Mouse (Mus musculus): ENCODE data around the gene Cspg5. TPM values are rescaled to one million over a fixed set of nuclear protein-coding genes. Genes with fewer than 3 reads are reported as not detected.

The Cspg5 gene
- polyA plus RNA-seq, 1 experiment, result 0.24 TPM

DNA sequence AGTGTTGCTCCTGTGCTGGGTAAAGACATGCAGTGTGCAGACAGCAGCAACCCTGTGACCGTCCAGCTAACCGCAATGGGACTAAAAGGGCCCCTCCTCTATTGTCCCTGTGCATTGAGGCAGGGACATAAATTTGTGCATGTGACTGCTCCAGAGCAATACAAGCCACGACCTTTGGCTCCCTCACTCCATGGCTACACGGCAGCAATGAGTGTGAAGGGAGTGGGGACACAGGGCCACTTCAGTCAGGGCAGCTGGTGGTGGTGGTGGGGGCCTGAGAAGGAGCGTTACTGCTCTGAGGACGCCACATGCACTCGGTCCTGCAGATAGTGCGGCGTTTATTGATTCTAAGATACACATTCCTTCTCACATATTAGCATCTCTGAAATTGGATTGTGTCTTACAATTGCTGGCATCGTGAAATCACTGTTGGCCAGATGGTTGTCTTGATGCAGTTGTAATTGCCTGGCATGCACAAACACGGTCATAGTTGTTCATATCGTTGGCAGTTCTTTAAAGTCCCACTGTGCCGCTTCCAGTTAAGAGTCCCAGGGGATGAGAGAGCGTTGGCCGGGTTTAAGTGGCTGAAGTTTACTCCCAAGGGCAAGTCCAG is 11.9 kb downstream of the Cspg5 start:
- Histone ChIP-seq H3K4me3 (no peak overlapping the region), H3K4me2 (ENCODE audit: low read depth) (no peak overlapping the region), H3K36me3 (ENCODE audit: control insufficient read depth, insufficient read depth) (no peaks in the 10 kb centered on the region), H3K79me2 (ENCODE audit: control insufficient read depth, insufficient read depth) (no peaks in the 10 kb centered on the region), H3ac (ENCODE audit: control insufficient read depth, insufficient read length) (no peak overlapping the region), H3K27me3 (ENCODE audit: control insufficient read depth, insufficient read depth, insufficient read length) (peaks cover 35% of the 10 kb centered on the region)
- TF ChIP-seq REST (IDR thresholded peaks at IDR 0.05; ENCODE audit: insufficient read depth, insufficient read length) (no peak), E2F4 (IDR thresholded peaks at IDR 0.05; ENCODE audit: insufficient read depth) (no peak), POLR2AphosphoS2 (IDR thresholded peaks at IDR 0.05; ENCODE audit: insufficient read length, low read depth) (no peak), TCF12 (IDR thresholded peaks at IDR 0.05; ENCODE audit: insufficient read depth, poor library complexity, severe bottlenecking) (no peak), MYOD1 (IDR thresholded peaks at IDR 0.05; ENCODE audit: control insufficient read depth in 1 of 3, insufficient read length in 2 of 3, low read depth in 2 of 3) (no peak), USF1 (IDR thresholded peaks at IDR 0.05; ENCODE audit: low read depth) (no peak), SRF (IDR thresholded peaks at IDR 0.05; ENCODE audit: control insufficient read depth, insufficient read length, low read depth) (no peak), POLR2A (IDR thresholded peaks at IDR 0.05; ENCODE audit: insufficient read length, low read depth) (no peak), MAX (IDR thresholded peaks at IDR 0.05; ENCODE audit: low read depth) (no peak), MYOG (IDR thresholded peaks at IDR 0.05; ENCODE audit: control insufficient read depth in 1 of 3, insufficient read depth in 1 of 3, insufficient read length in 2 of 3, low read depth in 2 of 3) (no peak), CEBPB (IDR thresholded peaks at IDR 0.05; ENCODE audit: insufficient read depth, poor library complexity, severe bottlenecking) (no peak), TCF3 (IDR thresholded peaks at IDR 0.05; ENCODE audit: insufficient read length, low read depth) (no peak)

DNA sequence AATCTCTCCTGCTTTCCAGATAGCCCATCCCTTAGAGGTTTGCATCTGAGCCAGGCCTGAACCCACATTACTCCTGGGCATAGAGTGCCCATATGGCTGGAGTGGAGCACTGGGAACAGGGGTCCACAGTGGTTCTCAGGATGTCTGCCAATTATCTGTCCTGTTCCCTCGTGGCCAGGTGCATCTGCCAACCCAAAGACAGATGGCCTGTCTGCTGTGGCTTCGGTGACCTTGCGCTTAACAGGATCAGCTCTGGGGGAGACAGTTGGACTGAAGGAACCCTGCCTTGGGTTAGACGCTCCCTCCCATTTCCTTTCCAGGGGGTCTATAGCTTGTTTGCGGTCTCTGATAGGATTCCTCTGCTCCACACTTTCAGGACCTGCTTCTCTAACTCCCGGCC is 15.1 kb downstream of the Cspg5 start:
- Histone ChIP-seq H3K36me3 (ENCODE audit: control insufficient read depth, insufficient read depth) (no peaks in the 10 kb centered on the region), H3K4me2 (ENCODE audit: low read depth) (no peak overlapping the region), H3K79me2 (ENCODE audit: control insufficient read depth, insufficient read depth) (no peaks in the 10 kb centered on the region), H3K4me3 (no peak overlapping the region), H3ac (ENCODE audit: control insufficient read depth, insufficient read length) (no peak overlapping the region), H3K27me3 (ENCODE audit: control insufficient read depth, insufficient read depth, insufficient read length) (peaks cover 63% of the 10 kb centered on the region)
- no peak for TF ChIP-seq USF1 (IDR thresholded peaks at IDR 0.05; ENCODE audit: low read depth)
- TF ChIP-seq TCF3 (IDR thresholded peaks at IDR 0.05; ENCODE audit: insufficient read length, low read depth), result no peak
- TF ChIP-seq MYOD1 (IDR thresholded peaks at IDR 0.05; ENCODE audit: control insufficient read depth in 1 of 3, insufficient read length in 2 of 3, low read depth in 2 of 3), result no peak
- TF ChIP-seq MAX (IDR thresholded peaks at IDR 0.05; ENCODE audit: low read depth), result no peak
- TF ChIP-seq POLR2AphosphoS2 (IDR thresholded peaks at IDR 0.05; ENCODE audit: insufficient read length, low read depth), result no peak
- TF ChIP-seq REST (IDR thresholded peaks at IDR 0.05; ENCODE audit: insufficient read depth, insufficient read length), result no peak
- TF ChIP-seq TCF12 (IDR thresholded peaks at IDR 0.05; ENCODE audit: insufficient read depth, poor library complexity, severe bottlenecking), result no peak
- TF ChIP-seq POLR2A (IDR thresholded peaks at IDR 0.05; ENCODE audit: insufficient read length, low read depth), result no peak
- no peak for TF ChIP-seq SRF (IDR thresholded peaks at IDR 0.05; ENCODE audit: control insufficient read depth, insufficient read length, low read depth)
- TF ChIP-seq CEBPB (IDR thresholded peaks at IDR 0.05; ENCODE audit: insufficient read depth, poor library complexity, severe bottlenecking), result no peak
- no peak for TF ChIP-seq E2F4 (IDR thresholded peaks at IDR 0.05; ENCODE audit: insufficient read depth)
- TF ChIP-seq MYOG (IDR thresholded peaks at IDR 0.05; ENCODE audit: control insufficient read depth in 1 of 3, insufficient read depth in 1 of 3, insufficient read length in 2 of 3, low read depth in 2 of 3), result no peak

DNA sequence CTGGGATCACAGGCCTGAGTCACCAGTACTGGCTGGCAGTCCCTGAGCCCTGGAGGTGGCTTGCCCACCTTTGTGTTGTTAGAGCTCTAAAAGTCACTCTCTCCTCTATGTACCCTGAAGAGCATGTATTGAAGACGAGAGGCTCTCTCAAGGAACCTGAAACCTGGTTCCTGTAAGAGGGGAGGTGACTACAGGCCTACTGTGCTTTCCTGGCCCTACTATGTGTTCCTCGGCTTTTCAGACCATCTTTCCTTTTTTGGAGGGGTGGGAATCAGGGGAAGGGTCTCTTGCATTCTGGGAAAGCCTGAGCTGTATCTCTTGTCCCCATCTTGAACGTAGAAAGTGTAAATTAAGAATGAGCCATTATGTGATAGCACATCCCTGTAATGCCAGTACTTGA is 15.5 kb downstream of the Cspg5 start:
- no peak overlapping the region for H3ac ChIP-seq (ENCODE audit: control insufficient read depth, insufficient read length)
- no peak for TF ChIP-seq CEBPB (IDR thresholded peaks at IDR 0.05; ENCODE audit: insufficient read depth, poor library complexity, severe bottlenecking)
- TF ChIP-seq E2F4 (IDR thresholded peaks at IDR 0.05; ENCODE audit: insufficient read depth), result no peak
- TF ChIP-seq POLR2AphosphoS2 (IDR thresholded peaks at IDR 0.05; ENCODE audit: insufficient read length, low read depth), result no peak
- TF ChIP-seq SRF (IDR thresholded peaks at IDR 0.05; ENCODE audit: control insufficient read depth, insufficient read length, low read depth), result no peak
- no peak for TF ChIP-seq REST (IDR thresholded peaks at IDR 0.05; ENCODE audit: insufficient read depth, insufficient read length)
- TF ChIP-seq MYOD1 (IDR thresholded peaks at IDR 0.05; ENCODE audit: control insufficient read depth in 1 of 3, insufficient read length in 2 of 3, low read depth in 2 of 3), result no peak
- TF ChIP-seq MAX (IDR thresholded peaks at IDR 0.05; ENCODE audit: low read depth), result no peak
- no peak for TF ChIP-seq POLR2A (IDR thresholded peaks at IDR 0.05; ENCODE audit: insufficient read length, low read depth)
- TF ChIP-seq TCF12 (IDR thresholded peaks at IDR 0.05; ENCODE audit: insufficient read depth, poor library complexity, severe bottlenecking), result no peak
- no peak for TF ChIP-seq MYOG (IDR thresholded peaks at IDR 0.05; ENCODE audit: control insufficient read depth in 1 of 3, insufficient read depth in 1 of 3, insufficient read length in 2 of 3, low read depth in 2 of 3)
- no peak for TF ChIP-seq USF1 (IDR thresholded peaks at IDR 0.05; ENCODE audit: low read depth)
- TF ChIP-seq TCF3 (IDR thresholded peaks at IDR 0.05; ENCODE audit: insufficient read length, low read depth), result no peak
- H3K36me3 ChIP-seq (ENCODE audit: control insufficient read depth, insufficient read depth), result no peaks in the 10 kb centered on the region
- peaks cover 63% of the 10 kb centered on the region for H3K27me3 ChIP-seq (ENCODE audit: control insufficient read depth, insufficient read depth, insufficient read length)
- no peak overlapping the region for H3K4me2 ChIP-seq (ENCODE audit: low read depth)
- no peaks in the 10 kb centered on the region for H3K79me2 ChIP-seq (ENCODE audit: control insufficient read depth, insufficient read depth)
- H3K4me3 ChIP-seq, result no peak overlapping the region

DNA sequence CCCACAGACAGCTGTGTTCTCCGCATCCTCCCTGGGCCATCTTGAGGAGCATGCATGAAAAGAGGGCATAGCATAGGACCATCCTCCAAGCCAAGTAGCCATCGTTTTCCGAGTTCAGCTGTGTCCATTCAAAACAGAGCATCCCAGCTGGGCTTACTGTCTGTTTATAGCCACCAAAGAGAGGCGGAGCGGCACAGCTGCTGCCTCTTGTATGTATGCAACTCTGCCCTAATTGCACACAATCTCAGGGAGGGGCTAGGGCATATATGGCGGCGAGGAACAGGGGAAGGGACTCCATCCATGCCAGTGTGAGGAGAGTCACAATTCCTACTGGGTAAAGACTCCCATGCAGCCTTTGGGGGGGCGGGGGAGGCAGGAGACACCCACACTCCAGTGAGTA is 19.6 kb downstream of the Cspg5 start:
- no peak overlapping the region for H3ac ChIP-seq (ENCODE audit: control insufficient read depth, insufficient read length)
- H3K36me3 ChIP-seq (ENCODE audit: control insufficient read depth, insufficient read depth), result no peaks in the 10 kb centered on the region
- TF ChIP-seq MYOG (IDR thresholded peaks at IDR 0.05; ENCODE audit: control insufficient read depth in 1 of 3, insufficient read depth in 1 of 3, insufficient read length in 2 of 3, low read depth in 2 of 3), result no peak
- no peak for TF ChIP-seq POLR2AphosphoS2 (IDR thresholded peaks at IDR 0.05; ENCODE audit: insufficient read length, low read depth)
- no peak for TF ChIP-seq TCF3 (IDR thresholded peaks at IDR 0.05; ENCODE audit: insufficient read length, low read depth)
- no peak for TF ChIP-seq POLR2A (IDR thresholded peaks at IDR 0.05; ENCODE audit: insufficient read length, low read depth)
- no peak for TF ChIP-seq E2F4 (IDR thresholded peaks at IDR 0.05; ENCODE audit: insufficient read depth)
- no peak for TF ChIP-seq CEBPB (IDR thresholded peaks at IDR 0.05; ENCODE audit: insufficient read depth, poor library complexity, severe bottlenecking)
- TF ChIP-seq TCF12 (IDR thresholded peaks at IDR 0.05; ENCODE audit: insufficient read depth, poor library complexity, severe bottlenecking), result no peak
- no peak for TF ChIP-seq SRF (IDR thresholded peaks at IDR 0.05; ENCODE audit: control insufficient read depth, insufficient read length, low read depth)
- no peak for TF ChIP-seq MYOD1 (IDR thresholded peaks at IDR 0.05; ENCODE audit: control insufficient read depth in 1 of 3, insufficient read length in 2 of 3, low read depth in 2 of 3)
- TF ChIP-seq REST (IDR thresholded peaks at IDR 0.05; ENCODE audit: insufficient read depth, insufficient read length), result no peak
- TF ChIP-seq USF1 (IDR thresholded peaks at IDR 0.05; ENCODE audit: low read depth), result no peak
- no peak for TF ChIP-seq MAX (IDR thresholded peaks at IDR 0.05; ENCODE audit: low read depth)
- H3K4me2 ChIP-seq (ENCODE audit: low read depth), result no peak overlapping the region
- no peaks in the 10 kb centered on the region for H3K79me2 ChIP-seq (ENCODE audit: control insufficient read depth, insufficient read depth)
- H3K27me3 ChIP-seq (ENCODE audit: control insufficient read depth, insufficient read depth, insufficient read length), result peaks cover 49% of the 10 kb centered on the region
- H3K4me3 ChIP-seq, result no peak overlapping the region

Data from myocyte (in vitro differentiated cells).